Mouse (Mus musculus) brain, embryonic 14.5 days (tissue): ENCODE data around the gene Slc13a4.

ENCODE experiments used
- CTCF ChIP-seq: fragments of 200-500 bp; IDR thresholded peaks from 2 replicates; pipeline ENCODE4 v1.5.1; 2012; ENCODE audit warnings: inconsistent platforms, mild to moderate bottlenecking, moderate library complexity, borderline replicate concordance; ENCODE audit not compliant: insufficient read depth, insufficient read length; ENCODE audit errors: extremely low read depth
- POLR2A ChIP-seq: fragments of 200-500 bp; IDR thresholded peaks from 2 replicates; pipeline ENCODE4 v1.6.1; 2012; ENCODE audit warnings: mild to moderate bottlenecking, inconsistent platforms, borderline replicate concordance; ENCODE audit not compliant: poor library complexity, insufficient read depth, insufficient read length, severe bottlenecking; ENCODE audit errors: extremely low read depth

- TF ChIP-seq CTCF (no peak), POLR2A (no peak)
These were observed 71.7 kb downstream of the Slc13a4 start for GRCm38 (mm10) chr6:35236108-35236785.
